Mouse (Mus musculus): ENCODE results near the gene Pigo.

- TF ChIP-seq POLR2A (IDR thresholded peaks at IDR 0.05; ENCODE audit: borderline replicate concordance, extremely low read depth, low read depth, low read length) (no peak), CTCF (IDR thresholded peaks at IDR 0.05; ENCODE audit: insufficient read depth, low read length) (no peak)
These were observed 32.0 kb upstream of the Pigo start for GRCm38 (mm10) chr4:43057654-43058053.

Measured in lung, adult 2 months (tissue).